In the genomic region with DNA sequence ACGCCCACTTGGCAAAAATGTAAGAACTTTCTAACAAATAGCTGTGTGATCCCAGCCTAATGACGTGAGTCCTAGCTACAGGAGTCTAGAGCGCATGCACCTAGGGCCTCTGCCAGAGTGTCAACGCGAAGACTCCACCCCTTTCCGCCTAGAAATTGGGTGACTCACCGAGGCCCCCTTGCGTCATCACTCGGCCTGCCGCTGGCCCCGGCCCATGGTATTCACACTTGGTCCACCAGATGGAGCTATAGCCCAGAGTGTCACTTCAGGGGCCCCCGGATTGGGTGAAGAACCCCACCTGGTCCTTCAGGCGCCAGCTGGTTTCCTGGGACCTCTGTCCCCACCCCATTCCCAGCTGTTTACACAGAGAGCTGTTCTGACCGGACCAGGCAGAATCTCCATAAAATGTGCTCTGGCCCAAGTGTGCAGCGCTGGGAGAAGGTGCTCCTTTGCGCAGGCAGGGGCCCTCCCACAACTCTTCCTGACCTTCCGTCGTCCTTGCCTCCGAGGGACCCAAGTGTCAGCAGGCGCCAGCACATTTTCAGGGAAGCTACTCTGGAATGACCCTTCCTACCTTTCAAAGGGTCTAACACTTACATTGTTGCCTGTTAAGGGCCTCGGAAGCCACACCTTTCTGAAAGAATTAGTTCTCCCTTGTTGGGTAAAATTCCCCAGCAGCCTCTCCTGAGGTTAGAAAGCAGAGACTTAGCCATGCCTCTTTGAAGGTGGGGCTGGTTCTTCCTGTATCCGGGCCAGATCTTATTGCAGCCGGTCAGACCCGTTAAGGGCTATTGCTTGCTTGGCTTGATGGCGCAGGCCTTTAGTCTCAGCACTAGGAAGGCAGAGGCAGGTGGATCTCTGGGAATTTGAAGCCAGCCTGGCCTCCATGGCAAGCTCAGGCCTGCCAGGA, we compare ENCODE assay signal across 8 mouse cellular contexts. TPM values are rescaled to one million over a fixed set of nuclear protein-coding genes. Genes with fewer than 3 reads are reported as not detected.
DNase-seq lines count a peak whose midpoint lies in the region; ATAC-seq and TF ChIP-seq lines count a peak whose summit lies in the region.

No protein-coding gene starts in this region.

- peak; percentile 88 for DNase-seq in Patski (ENCODE audit: low read depth, low spot score)
- DNase-seq in cerebellum, postnatal 14 days, result peak; percentile 85 to 93
- DNase-seq in frontal cortex, postnatal 14 days (ENCODE audit: low spot score in 2 of 2), result peak; percentile 93
- DNase-seq in layer of hippocampus, postnatal 25 days (ENCODE audit: extremely low spot score in 1 of 2, low spot score in 1 of 2), result peak; percentile 97
- DNase-seq in lung, postnatal 25 days (ENCODE audit: low spot score), result peak; percentile 99
- peak; percentile 96 for DNase-seq in retina, postnatal 1 day
- DNase-seq in urinary bladder, adult 18-20 months (ENCODE audit: low spot score in 2 of 2), result peak; percentile 96 to 97

- peaks cover 4% of the 10 kb centered on the region; the same call in 1 of the 2 replicates for H3K4me1 ChIP-seq in hindbrain, embryonic 13.5 days (replicated peaks)

- 18% methylated on average over 25 of the region's 25 CpGs for WGBS in hindbrain, embryonic 13.5 days

- in situ Hi-C loops in Patski (cut with MboI; ENCODE audit: low pct_unique_long_range_greater_than_20kb), result loop anchor here (5.0 kb wide), 2 partner anchors 101 to 176 kb away; a partner anchor contains a TSS

- H3K9me3 ChIP-seq in hindbrain, embryonic 13.5 days, result no peaks in the 10 kb centered on the region; the same call in 1 of the 2 replicates

- H3K27ac ChIP-seq in hindbrain, embryonic 13.5 days, result no peak overlapping the region

- POLR2A ChIA-PET in Patski (lab: Charles Lee), result interaction anchor here (1.1 to 2.1 kb wide), 2 partner anchors 9 to 84 kb away, joined by 3 to 6 read pairs; a partner anchor contains a TSS

- CTCF ChIA-PET in Patski (lab: Charles Lee), result interaction anchor here (0.5 to 2.6 kb wide), 25 partner anchors 9 to 173 kb away, joined by 3 to 23 read pairs (median 5); a partner anchor contains a TSS

- peak; percentile 73 for ATAC-seq in Patski
- ATAC-seq in hindbrain, embryonic 13.5 days (ENCODE audit: low FRiP score), result peak; percentile 88

- no peak overlapping the region for H3K9ac ChIP-seq in hindbrain, embryonic 13.5 days

- H3K36me3 ChIP-seq in hindbrain, embryonic 13.5 days, result no peaks in the 10 kb centered on the region

- H3K27me3 ChIP-seq in Patski, result no peaks in the 10 kb centered on the region
- H3K27me3 ChIP-seq in hindbrain, embryonic 13.5 days, result no peaks in the 10 kb centered on the region

- no peak overlapping the region for H3K4me3 ChIP-seq in hindbrain, embryonic 13.5 days

- TF ChIP-seq CTCF in Patski (IDR thresholded peaks at IDR 0.05), result peak; percentile 98

- peak overlapping the region; percentile 32; the same call in 1 of the 2 replicates for H3K4me2 ChIP-seq in hindbrain, embryonic 13.5 days

RNA-seq across cellular contexts. Expression of a gene that starts 6.5 kb away (rescaled TPM):
- 99.7 TPM for polyA plus RNA-seq in Patski (2021)
- polyA plus RNA-seq in hindbrain, embryonic 13.5 days (2015; fragmentation: Nextera tagmentation; extraction: Ambion mirVana), result 74.3 and 75.2 TPM in 2 replicates
- 10 to 100 TPM; 30.2 to 39.9 TPM for total RNA-seq in layer of hippocampus, postnatal 25 days (2021)

RNA-seq across cellular contexts. Expression of a gene that starts 9.3 kb away (rescaled TPM):
- polyA plus RNA-seq in Patski (2021), result 17.8 TPM
- 23.4 and 23.5 TPM in 2 replicates for polyA plus RNA-seq in hindbrain, embryonic 13.5 days (2015; fragmentation: Nextera tagmentation; extraction: Ambion mirVana)
- total RNA-seq in layer of hippocampus, postnatal 25 days (2021), result 10 to 100 TPM; 15.9 to 19.1 TPM
